Mouse (Mus musculus): ENCODE data around the gene Pdzk1ip1.

- TF ChIP-seq GATA1 (IDR thresholded peaks at IDR 0.05; ENCODE audit: borderline replicate concordance, low read length) (no peak), FLI1 (IDR thresholded peaks at IDR 0.05; ENCODE audit: low read length) (no peak)
These were observed 8.6 kb downstream of the Pdzk1ip1 start for GRCm38 (mm10) chr4:115097146-115097496.

Measured in megakaryocyte, embryonic 14.5 days (primary cell).